Mouse (Mus musculus) midbrain, postnatal 0 days (tissue): ENCODE data around the gene Bpi. TPM values are rescaled to one million over a fixed set of nuclear protein-coding genes. Genes with fewer than 3 reads are reported as not detected.

ENCODE experiments used
- ATAC-seq: fragments of 200-750 bp; cut with Nextera tagmentation; 2 replicates; pipeline ENCODE4 v1.8.0; 2017; ENCODE audit warnings: moderate number of reproducible peaks, mild to moderate bottlenecking, moderate TSS enrichment, moderate library complexity; ENCODE audit not compliant: low FRiP score
- DNase-seq: peaks from one replicate; pipeline ENCODE4 v3.0.0-alpha.2; 2015; ENCODE audit warnings: low spot score
- H3K27ac ChIP-seq: fragments of 300-500 bp; sonication (generic); 2 replicates; pipeline ENCODE4 v1.5.1; 2014; ENCODE audit warnings: low read depth, mild to moderate bottlenecking, low read length, mixed read lengths
- H3K27me3 ChIP-seq: fragments of 300-500 bp; sonication (generic); 2 replicates; pipeline ENCODE4 v1.6.1; 2014; ENCODE audit warnings: low read length, control low read depth, mixed read lengths; ENCODE audit not compliant: insufficient read depth
- H3K36me3 ChIP-seq: fragments of 300-500 bp; sonication (generic); 2 replicates; pipeline ENCODE4 v1.6.1; 2014; ENCODE audit warnings: low read length, control low read depth, mixed read lengths; ENCODE audit not compliant: insufficient read depth
- H3K4me1 ChIP-seq: fragments of 300-500 bp; sonication (generic); 2 replicates; pipeline ENCODE4 v1.6.1; 2014; ENCODE audit warnings: mild to moderate bottlenecking, control low read depth, antibody characterized with exemption, low read length, mixed read lengths; ENCODE audit not compliant: insufficient read depth
- H3K4me2 ChIP-seq: fragments of 300-500 bp; sonication (generic); 2 replicates; pipeline ENCODE4 v1.6.1; 2014; ENCODE audit warnings: low read depth, mild to moderate bottlenecking, low read length, mixed read lengths; ENCODE audit not compliant: poor library complexity, severe bottlenecking
- H3K4me3 ChIP-seq: fragments of 300-500 bp; sonication (generic); 2 replicates; pipeline ENCODE4 v1.5.1; 2014; ENCODE audit warnings: low read depth, mild to moderate bottlenecking, low read length, moderate library complexity
- H3K9ac ChIP-seq: fragments of 300-500 bp; sonication (generic); replicated peaks from 2 replicates; pipeline ENCODE4 v1.6.1; 2014; ENCODE audit warnings: mild to moderate bottlenecking, low read length, moderate library complexity, mixed read lengths; ENCODE audit not compliant: poor library complexity, severe bottlenecking
- H3K9me3 ChIP-seq: fragments of 300-500 bp; sonication (generic); 2 replicates; pipeline ENCODE4 v1.6.1; 2016; ENCODE audit warnings: low read length, control low read depth
- CTCF ChIP-seq: IDR thresholded peaks from 2 replicates; pipeline ENCODE4 v1.5.1; 2016; ENCODE audit warnings: antibody characterized with exemption, mild to moderate bottlenecking
- WGBS: fragments of 180-500 bp; shearing (Covaris S2); extraction: QIAGEN DNeasy Blood & Tissue Kit; methylation state at CpG from one replicate; pipeline ENCODE4 v1.1.7; 2014; 5-methylcytosine and 5-hydroxymethylcytosine counted together
- polyA plus RNA-seq: library from polyadenylated mRNA; unstranded; fragments of >200 nt; fragmentation: Nextera tagmentation; extraction: Ambion mirVana; gene quantifications from 2 replicates; pipeline ENCODE4 v1.2.1, GENCODE M21; 2015
- total RNA-seq: library from RNA; depleted of rRNA; stranded (reverse); fragments of >200 nt; gene quantifications from 2 replicates; pipeline ENCODE4 v1.2.3, GENCODE M21; 2014

Gene Bpi
- total and polyA plus RNA-seq, 2 experiments from 2014 or later: 0.22 TPM; not detected in 1

DNA sequence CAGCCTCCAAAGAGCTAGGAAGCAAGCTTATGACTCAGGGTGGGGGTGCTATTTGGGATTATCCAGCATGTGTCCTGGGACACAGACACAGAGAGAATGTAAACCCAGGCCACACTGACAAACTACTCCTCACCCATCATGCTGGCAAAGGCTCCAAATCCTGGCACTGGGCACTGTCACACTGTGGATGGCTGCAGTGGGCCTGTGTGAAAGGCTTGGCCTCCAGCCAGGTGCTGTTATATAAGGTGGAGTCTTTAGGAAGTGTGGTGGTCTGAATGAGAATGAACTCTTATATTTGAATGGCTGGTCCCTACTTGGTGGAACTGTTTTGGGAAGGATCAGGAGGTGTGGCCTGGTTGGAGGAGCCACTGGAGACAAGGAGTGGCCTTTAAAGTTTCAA is 21.2 kb upstream of the Bpi start:
- TF ChIP-seq CTCF: no peak
- ATAC-seq: no peak

DNA sequence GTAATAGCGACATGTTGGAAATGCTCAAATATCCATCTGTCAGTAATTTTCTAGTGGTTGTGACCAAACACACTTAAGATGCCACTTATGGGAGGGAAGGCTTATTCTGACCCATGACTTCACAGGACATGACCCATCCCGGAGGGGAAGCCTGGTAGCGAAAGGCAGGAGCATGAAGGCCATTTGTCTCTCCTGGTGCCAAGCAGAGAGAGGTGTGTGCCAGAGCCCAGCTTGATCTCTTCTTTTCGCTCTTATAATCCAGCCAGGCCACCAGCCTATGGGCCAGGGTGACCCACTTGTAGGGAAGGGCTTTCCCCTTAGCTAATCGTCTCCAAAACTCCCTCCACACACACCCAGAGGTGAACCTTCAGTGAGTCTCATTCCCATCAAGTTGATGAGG is 19.8 kb upstream of the Bpi start:
- Histone ChIP-seq H3K9me3 (no peaks in the 10 kb centered on the region), H3K9ac (no peak overlapping the region), H3K36me3 (no peaks in the 10 kb centered on the region), H3K4me3 (no peak overlapping the region), H3K4me2 (no peak overlapping the region), H3K27ac (no peak overlapping the region), H3K27me3 (no peaks in the 10 kb centered on the region), H3K4me1 (no peaks in the 10 kb centered on the region)
- TF ChIP-seq CTCF: no peak
- ATAC-seq: no peak
- DNase-seq: no peak
- WGBS: 89% methylated on average over 5 of the region's 5 CpGs

More for the DNA sequence above, 21.2 kb upstream of the Bpi start:
- Histone ChIP-seq H3K9ac (no peak overlapping the region), H3K4me2 (no peak overlapping the region), H3K36me3 (no peaks in the 10 kb centered on the region), H3K4me1 (no peaks in the 10 kb centered on the region), H3K4me3 (no peak overlapping the region), H3K9me3 (no peaks in the 10 kb centered on the region), H3K27ac (no peak overlapping the region), H3K27me3 (no peaks in the 10 kb centered on the region)
- DNase-seq: no peak

DNA sequence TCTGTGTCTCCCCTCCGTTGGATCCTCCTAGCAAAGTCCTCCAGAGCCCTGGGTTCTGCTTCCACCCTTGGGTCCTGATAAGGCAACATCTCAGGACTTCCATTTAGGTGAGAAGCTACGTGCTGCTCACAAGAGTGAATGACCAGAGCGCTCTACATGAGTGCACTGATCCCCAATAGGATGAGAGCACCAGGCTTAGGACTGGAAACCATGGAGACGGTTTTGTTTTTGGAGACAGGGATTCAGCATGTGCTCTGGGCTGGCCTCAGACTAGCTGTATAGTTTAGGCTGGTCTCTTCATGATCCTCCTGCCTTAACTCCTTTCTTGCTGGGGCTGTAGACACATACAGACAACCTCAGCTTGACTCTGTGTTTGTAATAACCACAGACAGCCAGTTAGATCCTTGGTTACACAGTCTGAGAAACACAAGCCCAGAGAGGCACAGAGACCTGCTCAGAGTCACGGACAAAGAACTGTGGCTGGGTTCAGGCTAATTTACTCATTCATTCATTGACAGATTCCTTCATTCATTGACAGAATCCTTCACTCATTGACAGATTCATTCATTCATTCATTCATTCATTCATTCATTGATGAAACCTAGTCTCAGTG is 16.7 kb upstream of the Bpi start:
- no peaks in the 10 kb centered on the region for H3K4me1 ChIP-seq
- H3K9ac ChIP-seq: no peak overlapping the region
- H3K9me3 ChIP-seq: no peaks in the 10 kb centered on the region
- no peaks in the 10 kb centered on the region for H3K27me3 ChIP-seq
- H3K36me3 ChIP-seq: no peaks in the 10 kb centered on the region
- DNase-seq (no peak), ATAC-seq (no peak)
- no peak overlapping the region for H3K27ac ChIP-seq
- H3K4me2 ChIP-seq: no peak overlapping the region
- 44% methylated on average over 5 of the region's 5 CpGs for WGBS
- no peak overlapping the region for H3K4me3 ChIP-seq
- TF ChIP-seq CTCF: no peak

DNA sequence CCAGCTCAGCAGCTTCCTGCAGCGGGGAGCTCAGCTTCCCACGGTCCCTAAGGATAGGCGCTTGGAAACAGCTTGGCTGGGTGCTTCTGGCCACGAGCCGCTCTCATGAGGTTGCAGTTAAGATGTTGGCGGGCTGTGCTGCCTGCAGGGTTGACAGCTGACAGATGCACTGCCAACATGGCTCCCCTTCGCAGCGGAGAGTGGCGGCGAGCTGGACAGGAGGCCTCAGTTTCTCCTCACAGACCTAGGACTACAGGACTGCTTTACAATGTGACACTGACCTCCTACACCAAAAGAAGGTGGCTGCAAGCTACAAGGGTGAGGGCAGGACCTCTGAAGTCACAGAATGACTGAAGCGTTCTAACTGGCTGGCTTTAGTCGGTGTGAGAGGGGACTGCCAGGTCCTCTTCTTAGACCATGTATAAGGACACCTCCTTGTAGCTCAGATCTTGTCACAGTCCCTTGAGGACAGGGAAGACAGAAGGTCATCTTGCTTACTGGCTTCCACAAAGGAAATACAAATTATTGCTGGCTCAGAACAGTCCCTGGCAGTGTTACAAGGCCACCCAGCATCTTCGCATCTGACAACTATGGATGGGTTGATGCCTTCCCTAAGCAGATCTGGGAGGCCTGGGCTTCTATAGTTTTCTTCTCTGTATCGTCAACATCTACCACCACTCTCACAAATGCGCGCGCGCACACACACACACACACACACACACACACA is 15.6 kb upstream of the Bpi start:
- DNase-seq: peak; percentile 61
- no peaks in the 10 kb centered on the region for H3K27me3 ChIP-seq
- no peaks in the 10 kb centered on the region for H3K9me3 ChIP-seq
- H3K4me3 ChIP-seq: no peak overlapping the region
- no peak overlapping the region for H3K9ac ChIP-seq
- WGBS: 87% methylated on average over 18 of the region's 18 CpGs
- no peaks in the 10 kb centered on the region for H3K36me3 ChIP-seq
- no peak for ATAC-seq
- TF ChIP-seq CTCF: no peak
- H3K27ac ChIP-seq: no peak overlapping the region
- no peaks in the 10 kb centered on the region for H3K4me1 ChIP-seq
- H3K4me2 ChIP-seq: no peak overlapping the region

DNA sequence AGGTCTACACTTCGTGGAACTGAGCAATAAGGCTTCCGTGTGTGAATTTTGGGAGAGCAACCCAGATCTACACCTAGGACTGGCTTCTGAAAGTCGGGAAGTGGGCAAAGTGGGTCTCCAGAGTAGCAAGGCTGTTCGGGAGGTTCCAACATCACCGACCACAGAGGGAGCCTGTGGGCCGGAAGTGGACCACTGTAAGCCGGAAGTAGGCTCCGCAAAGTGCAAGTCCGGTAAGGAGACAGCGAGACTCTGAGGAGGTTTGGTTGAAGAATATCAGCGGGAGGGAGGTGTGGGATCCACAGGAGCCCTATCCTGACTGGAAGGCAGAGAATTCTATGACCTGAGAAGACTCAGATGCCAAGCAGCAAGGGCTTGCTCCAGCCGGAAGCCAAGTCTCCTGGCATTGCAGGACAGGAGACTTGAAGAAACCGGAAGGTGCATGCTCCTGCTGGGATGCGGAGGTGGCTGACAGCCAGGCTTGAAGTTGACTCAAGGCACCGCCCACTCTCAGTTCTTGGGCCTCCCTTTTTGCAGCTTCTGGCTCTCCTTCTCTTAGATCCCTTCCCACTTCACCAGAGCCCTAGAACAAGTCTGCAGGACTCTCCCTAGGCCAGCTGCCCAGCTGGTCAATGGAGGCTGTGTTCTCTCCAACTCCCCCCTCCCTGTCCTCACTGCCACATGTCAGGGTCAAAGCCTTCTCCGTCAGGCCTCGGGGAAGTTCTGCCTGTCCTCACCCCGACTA is 14.6 kb upstream of the Bpi start:
- Histone ChIP-seq H3K9me3 (no peaks in the 10 kb centered on the region), H3K36me3 (no peaks in the 10 kb centered on the region), H3K4me1 (no peaks in the 10 kb centered on the region), H3K4me2 (no peak overlapping the region), H3K9ac (no peak overlapping the region), H3K27ac (no peak overlapping the region; the same call in 1 of the 2 replicates), H3K27me3 (no peaks in the 10 kb centered on the region), H3K4me3 (no peak overlapping the region)
- DNase-seq: peak; percentile 47
- WGBS: 81% methylated on average over 18 of the region's 18 CpGs
- no peak for ATAC-seq
- TF ChIP-seq CTCF: no peak
